In genomic region chr3:68604962-68605361, GRCm38 (mm10) we compare ENCODE assay signal across 18 mouse cellular contexts.
DNase-seq lines count a peak whose midpoint lies in the region; ATAC-seq lines count a peak whose summit lies in the region.
"Had no signal": no experiment of that assay in that cellular context is flagged by ENCODE, and none has a peak within 500 bp of the region (broad histone marks: within the 10 kb centered on the region; RNA-seq: fewer than 3 reads in every experiment).

No protein-coding gene starts in this region.

- no peak for DNase-seq in cerebellum, postnatal 25 days
- DNase-seq in midbrain, embryonic 11.5 days (ENCODE audit: low spot score, missing footprints): no peak
- DNase-seq in midbrain, embryonic 10.5 days (ENCODE audit: low spot score): no peak
- no peak for DNase-seq in retina, embryonic 14.5 days (ENCODE audit: low spot score)
- no peak for DNase-seq in right cerebral cortex, adult 18-20 months
- DNase-seq in ovary, postnatal 14 days (ENCODE audit: low spot score): no peak
- DNase-seq: adrenal gland, postnatal 25 days; gastrocnemius, postnatal 25 days; kidney, postnatal 10 days; lung, adult 2 months; lung, postnatal 4 days; right cerebral cortex, postnatal 4 days; thymus, adult 18-20 months had no signal

- H3K9me3 ChIP-seq in midbrain, embryonic 11.5 days (ENCODE audit: control insufficient read depth, low read length): no peaks in the 10 kb centered on the region
- no peaks in the 10 kb centered on the region for H3K9me3 ChIP-seq in midbrain, embryonic 10.5 days (replicated peaks)
- no peaks in the 10 kb centered on the region for H3K9me3 ChIP-seq in midbrain, embryonic 13.5 days
- H3K9me3 ChIP-seq: embryonic facial prominence, embryonic 12.5 days; heart, embryonic 10.5 days had no signal

- no peak overlapping the region for H3K9ac ChIP-seq in midbrain, embryonic 11.5 days (ENCODE audit: low read length)
- no peak overlapping the region for H3K9ac ChIP-seq in midbrain, embryonic 13.5 days (replicated peaks)
- H3K9ac ChIP-seq: embryonic facial prominence, embryonic 12.5 days had no signal

- H3K4me3 ChIP-seq in midbrain, embryonic 11.5 days (ENCODE audit: low read depth, low read length): no peak overlapping the region
- H3K4me3 ChIP-seq in midbrain, embryonic 10.5 days: no peak overlapping the region
- H3K4me3 ChIP-seq in midbrain, embryonic 13.5 days (replicated peaks): no peak overlapping the region
- H3K4me3 ChIP-seq: embryonic facial prominence, embryonic 12.5 days; heart, embryonic 10.5 days had no signal

- WGBS in midbrain, embryonic 11.5 days: 80% methylated on average over 10 of the region's 10 CpGs
- WGBS in midbrain, embryonic 10.5 days: 87% methylated on average over 10 of the region's 10 CpGs
- WGBS in midbrain, embryonic 13.5 days: 55% methylated on average over 10 of the region's 10 CpGs

- peak; percentile 60; the same call in 1 of the 2 replicates for ATAC-seq in cerebellum, adult (ENCODE audit: insufficient number of reproducible peaks, low FRiP score, low TSS enrichment)
- peak; percentile 72 for ATAC-seq in midbrain, embryonic 11.5 days (ENCODE audit: low FRiP score)
- ATAC-seq in midbrain, embryonic 13.5 days: peak; percentile 74
- ATAC-seq: intestine, postnatal 0 days had no signal

- no peaks in the 10 kb centered on the region for H3K36me3 ChIP-seq in midbrain, embryonic 11.5 days (ENCODE audit: control insufficient read depth, insufficient read depth, low read length)
- 0 out of 2 replicates have a peak, but pooled peaks cover 3% of the 10 kb centered on the region for H3K36me3 ChIP-seq in midbrain, embryonic 10.5 days
- no peaks in the 10 kb centered on the region for H3K36me3 ChIP-seq in midbrain, embryonic 13.5 days
- H3K36me3 ChIP-seq: embryonic facial prominence, embryonic 12.5 days had no signal

- no peak overlapping the region for H3K4me2 ChIP-seq in midbrain, embryonic 11.5 days
- peak overlapping the region; percentile 17 for H3K4me2 ChIP-seq in midbrain, embryonic 13.5 days (replicated peaks)
- H3K4me2 ChIP-seq: embryonic facial prominence, embryonic 12.5 days had no signal

- H3K27ac ChIP-seq in midbrain, embryonic 11.5 days (ENCODE audit: low read depth, low read length): peak overlapping the region; percentile 45; the same call in 1 of the 2 replicates
- no peak overlapping the region for H3K27ac ChIP-seq in midbrain, embryonic 10.5 days (replicated peaks)
- H3K27ac ChIP-seq in midbrain, embryonic 13.5 days: peak overlapping the region; percentile 70
- H3K27ac ChIP-seq: embryonic facial prominence, embryonic 12.5 days; heart, embryonic 10.5 days had no signal

- no peaks in the 10 kb centered on the region for H3K27me3 ChIP-seq in midbrain, embryonic 11.5 days (ENCODE audit: control insufficient read depth, insufficient read depth, low read length)
- no peaks in the 10 kb centered on the region for H3K27me3 ChIP-seq in midbrain, embryonic 10.5 days (ENCODE audit: low read depth, poor library complexity, severe bottlenecking)
- H3K27me3 ChIP-seq in midbrain, embryonic 13.5 days: no peaks in the 10 kb centered on the region
- H3K27me3 ChIP-seq: embryonic facial prominence, embryonic 12.5 days had no signal

- H3K4me1 ChIP-seq in midbrain, embryonic 11.5 days (ENCODE audit: control insufficient read depth, insufficient read depth, low read length): peaks cover 6% of the 10 kb centered on the region; the same call in 1 of the 2 replicates
- peaks cover 6% of the 10 kb centered on the region for H3K4me1 ChIP-seq in midbrain, embryonic 10.5 days
- peaks cover 28% of the 10 kb centered on the region for H3K4me1 ChIP-seq in midbrain, embryonic 13.5 days (replicated peaks)
- H3K4me1 ChIP-seq: embryonic facial prominence, embryonic 12.5 days had no signal
